Mouse (Mus musculus) intestine, embryonic 14.5 days (tissue): ENCODE data around the gene Senp2. TPM values are rescaled to one million over a fixed set of nuclear protein-coding genes. Genes with fewer than 3 reads are reported as not detected.

Source experiments
- ATAC-seq: fragments of 200-750 bp; cut with Nextera tagmentation; replicated peaks from 2 replicates; pipeline ENCODE4 v1.8.0; 2017; ENCODE audit warnings: low read depth, moderate number of reproducible peaks, moderate TSS enrichment, moderate library complexity; ENCODE audit not compliant: low FRiP score, low TSS enrichment
- DNase-seq: peaks from one replicate; pipeline ENCODE4 v3.0.0-alpha.2; 2018; ENCODE audit warnings: low spot score
- H3K27ac ChIP-seq: fragments of 300-500 bp; sonication (generic); 2 replicates; pipeline ENCODE4 v1.5.1; 2014; ENCODE audit warnings: low read depth, mild to moderate bottlenecking, control low read depth
- H3K27me3 ChIP-seq: fragments of 300-500 bp; sonication (generic); replicated peaks from 2 replicates; pipeline ENCODE4 v1.6.1; 2014; ENCODE audit warnings: low read length, control low read depth; ENCODE audit not compliant: control insufficient read depth, insufficient read depth
- H3K36me3 ChIP-seq: fragments of 300-500 bp; sonication (generic); 2 replicates; pipeline ENCODE4 v1.6.1; 2014; ENCODE audit warnings: low read length, control low read depth; ENCODE audit not compliant: control insufficient read depth, insufficient read depth
- H3K4me1 ChIP-seq: fragments of 300-500 bp; sonication (generic); replicated peaks from 2 replicates; pipeline ENCODE4 v1.6.1; 2014; ENCODE audit warnings: low read length, control low read depth, mixed read lengths; ENCODE audit not compliant: control insufficient read depth, insufficient read depth
- H3K4me2 ChIP-seq: fragments of 300-500 bp; sonication (generic); 2 replicates; pipeline ENCODE4 v1.6.1; 2014; ENCODE audit warnings: low read length
- H3K4me3 ChIP-seq: fragments of 300-500 bp; sonication (generic); 2 replicates; pipeline ENCODE4 v1.5.1; 2014; ENCODE audit warnings: low read depth, low read length, control low read depth, mixed read lengths
- H3K9ac ChIP-seq: fragments of 300-500 bp; sonication (generic); 2 replicates; pipeline ENCODE4 v1.6.1; 2014; ENCODE audit warnings: mild to moderate bottlenecking, low read length
- H3K9me3 ChIP-seq: fragments of 300-500 bp; sonication (generic); 2 replicates; pipeline ENCODE4 v1.6.1; 2016; ENCODE audit warnings: low read length, control low read depth; ENCODE audit not compliant: control insufficient read depth
- WGBS: fragments of 180-500 bp; shearing (Covaris S2); extraction: QIAGEN DNeasy Blood & Tissue Kit; methylation state at CpG from one replicate; pipeline ENCODE4 v1.1.7; 2014; 5-methylcytosine and 5-hydroxymethylcytosine counted together
- polyA plus RNA-seq: library from polyadenylated mRNA; unstranded; fragments of >200 nt; fragmentation: Nextera tagmentation; extraction: Ambion mirVana; gene quantifications from 2 replicates; pipeline ENCODE4 v1.2.1, GENCODE M21; 2014

Gene Senp2
- polyA plus RNA-seq: 45.9 and 47.5 TPM in 2 replicates

DNA sequence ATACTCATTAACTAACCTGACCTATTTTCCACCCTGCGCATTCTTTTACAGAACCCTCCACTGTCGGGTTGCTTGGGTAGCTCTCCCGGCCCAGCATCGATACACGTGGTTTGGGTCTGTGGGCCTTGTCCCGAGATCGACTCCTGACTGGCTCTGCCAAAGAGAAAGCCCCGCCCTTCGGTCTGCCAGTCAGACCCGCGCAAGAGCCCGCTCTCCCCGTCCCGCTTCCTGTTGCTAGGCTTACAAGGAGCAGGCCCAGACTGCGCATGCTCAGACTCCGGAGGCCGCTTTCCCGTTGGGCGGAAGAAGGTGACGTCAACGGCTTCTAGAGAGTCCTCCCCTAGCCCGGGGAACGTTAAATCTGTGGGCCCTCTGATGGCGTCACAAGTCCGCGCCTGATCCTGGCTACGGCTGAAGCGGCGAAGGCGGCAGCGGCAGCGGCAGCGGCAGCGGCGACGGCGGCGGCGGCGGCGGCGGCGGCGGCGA, at the start of gene Senp2:
TSS of gene Senp2 (plus strand) at position 386 of the 486 bp plus-strand sequence.
- WGBS: under 1% methylated on average over 36 of the region's 45 CpGs

DNA sequence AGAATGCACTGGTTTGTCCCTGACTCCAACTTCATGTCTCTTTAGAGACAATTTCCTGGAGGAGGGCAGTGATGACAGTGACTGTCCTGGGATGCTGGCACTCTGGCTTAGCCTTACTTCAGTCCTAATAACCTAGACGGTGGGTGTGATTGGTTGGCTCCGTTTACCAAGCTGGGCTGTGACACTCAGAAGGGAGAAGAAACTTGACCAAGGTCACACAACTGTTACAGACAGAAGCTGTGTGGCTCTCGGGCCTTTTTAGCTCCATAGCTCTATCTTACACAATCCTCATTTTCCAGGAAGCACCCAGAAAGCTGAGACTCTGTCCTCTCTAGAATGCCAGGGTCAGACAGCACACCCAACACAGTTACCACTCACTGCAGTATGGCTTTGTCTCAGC, 43.7 kb upstream of the Senp2 start:
- DNase-seq (no peak), ATAC-seq (no peak)
- H3K36me3 ChIP-seq: no peaks in the 10 kb centered on the region
- 87% methylated on average over 3 of the region's 3 CpGs for WGBS
- H3K9me3 ChIP-seq: 0 out of 2 replicates have a peak, but pooled peaks cover 4% of the 10 kb centered on the region
- no peaks in the 10 kb centered on the region for H3K27me3 ChIP-seq
- H3K9ac ChIP-seq: no peak overlapping the region
- H3K4me2 ChIP-seq: no peak overlapping the region
- H3K4me1 ChIP-seq: no peaks in the 10 kb centered on the region
- no peak overlapping the region for H3K4me3 ChIP-seq
- no peak overlapping the region for H3K27ac ChIP-seq

More for the DNA sequence above, at the start of gene Senp2:
- peak; percentile 99 for DNase-seq
- H3K27me3 ChIP-seq: no peaks in the 10 kb centered on the region
- H3K4me2 ChIP-seq: peak within 1 kb of the TSS; percentile 78
- H3K9ac ChIP-seq: peak within 1 kb of the TSS; percentile 86
- H3K27ac ChIP-seq: peak within 1 kb of the TSS; percentile 71
- peak within 1 kb of the TSS; percentile 97 for H3K4me3 ChIP-seq
- no peaks in the 10 kb centered on the region for H3K9me3 ChIP-seq
- peaks cover 5% of the 10 kb centered on the region for H3K4me1 ChIP-seq
- H3K36me3 ChIP-seq: 0 out of 2 replicates have a peak, but pooled peaks cover 2% of the 10 kb centered on the region
- peak; percentile 99 for ATAC-seq

DNA sequence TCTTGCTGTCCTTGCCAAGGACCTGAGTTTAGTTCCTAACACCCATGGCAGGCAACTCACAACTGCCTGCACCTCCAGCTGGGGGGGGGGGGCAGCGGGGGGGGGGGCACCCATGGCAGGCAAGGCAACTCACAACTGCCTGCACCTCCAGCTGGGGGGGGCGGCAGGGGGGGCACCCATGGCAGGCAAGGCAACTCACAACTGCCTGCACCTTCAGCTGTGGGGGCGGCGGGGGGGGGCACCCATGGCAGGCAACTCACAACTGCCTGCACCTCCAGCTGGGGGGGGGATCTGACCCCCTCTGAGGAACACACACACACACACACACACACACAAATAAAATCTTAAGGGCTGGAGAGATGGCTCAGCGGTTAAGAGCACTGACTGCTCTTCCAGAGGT, 39.4 kb upstream of the Senp2 start:
- Histone ChIP-seq H3K4me1 (no peaks in the 10 kb centered on the region), H3K4me2 (no peak overlapping the region), H3K27ac (no peak overlapping the region), H3K36me3 (no peaks in the 10 kb centered on the region), H3K9ac (no peak overlapping the region), H3K9me3 (0 out of 2 replicates have a peak, but pooled peaks cover 4% of the 10 kb centered on the region), H3K4me3 (no peak overlapping the region), H3K27me3 (no peaks in the 10 kb centered on the region)
- ATAC-seq (no peak), DNase-seq (no peak)
- WGBS: 79% methylated on average over 5 of the region's 5 CpGs

DNA sequence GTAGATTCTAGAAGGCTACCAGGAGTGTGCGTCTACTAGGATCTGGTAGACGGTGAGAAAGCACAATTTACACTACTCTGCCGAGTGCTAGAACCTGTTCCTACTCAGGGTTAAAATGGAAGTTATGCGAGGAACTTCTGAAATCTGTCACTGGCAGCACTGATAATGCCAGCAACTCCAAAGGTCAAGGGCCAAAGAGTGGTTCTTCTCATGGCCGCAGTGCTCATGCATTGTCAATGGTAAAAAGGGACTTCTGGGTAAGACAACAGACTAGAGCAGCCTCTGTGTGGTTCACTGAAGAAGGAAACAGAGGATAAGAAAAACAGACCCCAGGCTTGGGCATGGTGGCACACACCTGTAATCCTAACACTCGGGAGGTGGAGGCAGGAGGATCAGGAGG, 38.7 kb upstream of the Senp2 start:
- H3K4me1 ChIP-seq: no peaks in the 10 kb centered on the region
- no peak for DNase-seq
- H3K27me3 ChIP-seq: no peaks in the 10 kb centered on the region
- H3K27ac ChIP-seq: no peak overlapping the region
- H3K4me2 ChIP-seq: no peak overlapping the region
- no peak for ATAC-seq
- H3K9ac ChIP-seq: no peak overlapping the region
- H3K9me3 ChIP-seq: 0 out of 2 replicates have a peak, but pooled peaks cover 4% of the 10 kb centered on the region
- no peak overlapping the region for H3K4me3 ChIP-seq
- WGBS: 68% methylated on average over 6 of the region's 6 CpGs
- H3K36me3 ChIP-seq: no peaks in the 10 kb centered on the region

DNA sequence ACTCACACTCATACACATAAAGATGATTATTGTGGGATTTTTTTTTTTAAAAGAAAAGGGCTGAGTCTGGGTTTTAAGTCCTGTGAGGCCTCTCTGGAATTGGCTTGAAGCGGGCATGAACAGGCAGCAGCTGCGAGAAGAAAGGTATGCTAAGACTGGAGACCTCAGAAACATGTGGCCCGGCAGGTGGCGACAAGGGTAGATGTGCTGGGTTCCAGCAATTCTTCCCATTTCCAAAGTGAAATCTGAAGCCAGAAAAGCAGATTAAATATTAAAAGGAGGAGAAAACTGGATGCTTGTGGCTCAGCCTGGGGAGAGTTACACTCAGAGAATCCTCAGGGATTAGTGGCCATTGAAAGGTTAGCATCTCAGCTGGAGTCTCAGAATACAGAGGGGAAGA, 37.8 kb upstream of the Senp2 start:
- H3K4me2 ChIP-seq: no peak overlapping the region
- H3K4me1 ChIP-seq: no peaks in the 10 kb centered on the region; the same call in 1 of the 2 replicates
- 73% methylated on average over 4 of the region's 4 CpGs for WGBS
- no peak overlapping the region for H3K4me3 ChIP-seq
- H3K27me3 ChIP-seq: no peaks in the 10 kb centered on the region
- no peaks in the 10 kb centered on the region for H3K36me3 ChIP-seq
- 0 out of 2 replicates have a peak, but pooled peaks cover 4% of the 10 kb centered on the region for H3K9me3 ChIP-seq
- DNase-seq (no peak), ATAC-seq (no peak)
- H3K27ac ChIP-seq: no peak overlapping the region
- no peak overlapping the region for H3K9ac ChIP-seq

DNA sequence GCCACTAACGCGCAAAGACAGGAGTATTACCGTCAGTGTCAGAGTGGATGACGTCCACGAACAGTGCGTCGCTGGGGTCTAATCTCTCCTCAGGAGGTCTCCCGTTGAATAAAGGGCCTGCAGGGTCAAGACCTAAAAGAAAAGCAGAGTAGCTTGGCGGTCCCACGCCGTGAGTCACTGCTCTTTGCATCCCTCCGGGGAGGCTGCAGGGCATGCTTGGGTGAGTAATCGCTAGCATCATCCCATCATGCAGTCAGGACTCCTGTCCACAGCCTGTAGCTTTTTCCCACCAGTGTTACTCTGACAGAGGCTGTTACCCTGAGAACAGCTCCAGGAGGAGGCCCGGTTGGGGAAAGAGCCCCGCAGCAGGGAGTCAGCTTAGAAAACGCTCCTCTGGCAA, 33.1 kb upstream of the Senp2 start:
- Histone ChIP-seq H3K4me3 (no peak overlapping the region), H3K9me3 (no peaks in the 10 kb centered on the region), H3K4me2 (peak overlapping the region; percentile 30; the same call in 1 of the 2 replicates), H3K27ac (no peak overlapping the region), H3K27me3 (no peaks in the 10 kb centered on the region), H3K4me1 (no peaks in the 10 kb centered on the region; the same call in 1 of the 2 replicates), H3K9ac (no peak overlapping the region), H3K36me3 (no peaks in the 10 kb centered on the region)
- DNase-seq (no peak), ATAC-seq (no peak)
- WGBS: 7% methylated on average over 16 of the region's 16 CpGs

DNA sequence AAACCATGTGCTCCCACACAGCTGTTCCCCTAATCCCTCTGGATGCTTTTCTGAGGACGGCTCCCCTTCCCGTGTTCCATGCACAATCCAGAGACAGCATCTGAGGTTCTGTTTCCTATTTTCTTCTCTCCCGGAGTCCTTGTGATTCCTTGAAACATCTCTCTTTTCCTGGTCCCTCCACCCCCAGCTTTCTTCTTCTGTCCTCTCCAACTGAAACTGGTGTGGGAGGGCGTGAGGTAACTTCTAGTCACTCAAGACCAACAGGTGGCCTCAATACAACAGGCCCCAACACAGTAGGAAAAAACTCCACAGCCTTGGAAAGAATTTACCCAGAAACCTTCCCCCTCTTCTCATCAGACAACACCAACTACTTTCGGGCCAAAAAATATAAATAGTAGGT, 31.9 kb upstream of the Senp2 start:
- WGBS: 76% methylated on average over 5 of the region's 5 CpGs
- Histone ChIP-seq H3K9ac (no peak overlapping the region), H3K27me3 (no peaks in the 10 kb centered on the region), H3K27ac (no peak overlapping the region), H3K4me1 (no peaks in the 10 kb centered on the region; the same call in 1 of the 2 replicates), H3K36me3 (no peaks in the 10 kb centered on the region), H3K4me3 (no peak overlapping the region), H3K9me3 (no peaks in the 10 kb centered on the region), H3K4me2 (no peak overlapping the region)
- DNase-seq: no peak
- no peak for ATAC-seq

DNA sequence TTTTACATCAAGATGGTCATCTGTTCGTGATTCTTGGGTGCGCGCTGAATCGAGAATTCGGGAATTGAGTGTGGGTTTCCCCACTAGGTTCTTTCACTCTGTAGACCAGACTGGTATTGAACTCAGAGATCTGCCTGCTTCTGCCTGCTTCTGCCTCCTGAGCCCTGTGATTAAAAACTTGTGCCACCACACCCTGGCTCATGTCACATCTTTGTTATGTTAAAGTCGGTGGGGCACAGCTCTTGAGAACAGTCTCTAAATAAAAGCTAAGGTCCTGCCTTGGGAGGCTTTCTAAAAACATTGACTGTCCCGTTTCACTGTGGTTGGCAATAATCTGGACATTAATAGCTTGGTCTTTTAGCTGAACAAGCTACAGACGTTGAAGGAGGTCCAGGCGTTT, 26.1 kb upstream of the Senp2 start:
- ATAC-seq: no peak
- H3K4me2 ChIP-seq: no peak overlapping the region
- no peak overlapping the region for H3K27ac ChIP-seq
- no peak for DNase-seq
- no peak overlapping the region for H3K9ac ChIP-seq
- WGBS: 96% methylated on average over 9 of the region's 9 CpGs
- no peaks in the 10 kb centered on the region for H3K27me3 ChIP-seq
- H3K4me3 ChIP-seq: no peak overlapping the region
- H3K36me3 ChIP-seq: no peaks in the 10 kb centered on the region
- no peaks in the 10 kb centered on the region for H3K4me1 ChIP-seq
- no peaks in the 10 kb centered on the region for H3K9me3 ChIP-seq

DNA sequence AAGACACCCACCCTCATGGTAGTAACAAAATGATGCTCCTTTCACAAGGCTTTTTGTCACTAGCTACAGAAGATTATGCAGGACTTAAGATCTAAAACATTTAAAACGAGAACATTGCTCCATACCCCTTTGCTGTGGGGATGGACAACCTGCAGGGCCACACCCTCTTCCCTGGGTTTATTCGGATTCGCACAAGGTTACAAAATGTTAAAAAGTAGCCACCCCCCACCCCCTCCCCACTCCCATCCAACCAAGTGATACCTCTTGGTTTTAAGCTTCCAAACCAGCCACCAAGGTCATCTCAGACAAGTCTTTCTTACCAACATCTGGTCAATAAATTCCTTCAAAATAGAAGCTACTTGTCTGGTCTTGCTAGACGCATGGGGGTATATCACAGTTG, 25.7 kb upstream of the Senp2 start:
- Histone ChIP-seq H3K27ac (no peak overlapping the region), H3K27me3 (no peaks in the 10 kb centered on the region), H3K9me3 (no peaks in the 10 kb centered on the region), H3K9ac (no peak overlapping the region), H3K4me3 (no peak overlapping the region), H3K36me3 (no peaks in the 10 kb centered on the region), H3K4me2 (no peak overlapping the region), H3K4me1 (no peaks in the 10 kb centered on the region)
- WGBS: 93% methylated on average over 4 of the region's 4 CpGs
- DNase-seq (no peak), ATAC-seq (no peak)
